Comparison of ENCODE assay signal across 9 mouse cellular contexts in genomic region chr8:119832931-119833330, GRCm38 (mm10). TPM values are rescaled to one million over a fixed set of nuclear protein-coding genes. Genes with fewer than 3 reads are reported as not detected.
DNase-seq lines count a peak whose midpoint lies in the region; ATAC-seq and TF ChIP-seq lines count a peak whose summit lies in the region.
"Had no signal": no experiment of that assay in that cellular context is flagged by ENCODE, and none has a peak within 500 bp of the region (broad histone marks: within the 10 kb centered on the region; RNA-seq: fewer than 3 reads in every experiment).

No protein-coding gene starts in this region.

- TF ChIP-seq CTCF in liver, postnatal 0 days (IDR thresholded peaks at IDR 0.05; ENCODE audit: low read depth) = no peak

- DNase-seq in CD4-positive, CD25-positive, alpha-beta regulatory T cell, adult 2 months (ENCODE audit: low read depth, low spot score) = peak; percentile 49
- no peak for DNase-seq in liver, postnatal 0 days
- DNase-seq in induced T-regulatory cell, adult 2 months (ENCODE audit: low read depth) = peak; percentile 59
- DNase-seq in frontal cortex, postnatal 36 days (ENCODE audit: low spot score in 2 of 2) = no peak

- H3K9me3 ChIP-seq in liver, embryonic 12.5 days (replicated peaks) = no peaks in the 10 kb centered on the region
- no peaks in the 10 kb centered on the region for H3K9me3 ChIP-seq in liver, postnatal 0 days (ENCODE audit: low read length)
- no peaks in the 10 kb centered on the region for H3K9me3 ChIP-seq in stomach, embryonic 15.5 days
- H3K9me3 ChIP-seq: embryonic facial prominence, embryonic 13.5 days had no signal

- H3K4me1 ChIP-seq in liver, embryonic 12.5 days = peaks cover 88% of the 10 kb centered on the region
- peaks cover 52% of the 10 kb centered on the region for H3K4me1 ChIP-seq in liver, postnatal 0 days (ENCODE audit: insufficient read depth)
- H3K4me1 ChIP-seq in stomach, embryonic 15.5 days = peaks cover 76% of the 10 kb centered on the region

- peaks cover 10% of the 10 kb centered on the region for H3K36me3 ChIP-seq in liver, embryonic 12.5 days
- no peaks in the 10 kb centered on the region for H3K36me3 ChIP-seq in liver, postnatal 0 days (replicated peaks; ENCODE audit: insufficient read depth, low read length)
- no peaks in the 10 kb centered on the region for H3K36me3 ChIP-seq in stomach, embryonic 15.5 days
- H3K36me3 ChIP-seq: embryonic facial prominence, embryonic 13.5 days had no signal

- H3K4me2 ChIP-seq in liver, embryonic 12.5 days = peak overlapping the region; percentile 23
- no peak overlapping the region for H3K4me2 ChIP-seq in liver, postnatal 0 days (ENCODE audit: low read depth, low read length)
- peak overlapping the region; percentile 26; the same call in 1 of the 2 replicates for H3K4me2 ChIP-seq in stomach, embryonic 15.5 days
- H3K4me2 ChIP-seq: embryonic facial prominence, embryonic 13.5 days had no signal

- H3K4me3 ChIP-seq in liver, embryonic 12.5 days = no peak overlapping the region
- no peak overlapping the region for H3K4me3 ChIP-seq in liver, postnatal 0 days (ENCODE audit: low read depth, low read length)
- H3K4me3 ChIP-seq in stomach, embryonic 15.5 days (replicated peaks) = no peak overlapping the region
- H3K4me3 ChIP-seq: embryonic facial prominence, embryonic 13.5 days had no signal

- peak overlapping the region; percentile 6; the same call in 1 of the 2 replicates for H3K9ac ChIP-seq in liver, embryonic 12.5 days
- no peak overlapping the region for H3K9ac ChIP-seq in liver, postnatal 0 days (replicated peaks)
- H3K9ac ChIP-seq in stomach, embryonic 15.5 days = no peak overlapping the region

- H3K27me3 ChIP-seq in liver, embryonic 12.5 days (replicated peaks) = peaks cover 4% of the 10 kb centered on the region; the same call in 1 of the 2 replicates
- H3K27me3 ChIP-seq in liver, postnatal 0 days (ENCODE audit: insufficient read depth, low read length) = no peaks in the 10 kb centered on the region
- H3K27me3 ChIP-seq in stomach, embryonic 15.5 days (replicated peaks) = no peaks in the 10 kb centered on the region
- H3K27me3 ChIP-seq: embryonic facial prominence, embryonic 13.5 days had no signal

- H3K27ac ChIP-seq in liver, embryonic 12.5 days = peak overlapping the region; percentile 46
- H3K27ac ChIP-seq in liver, postnatal 0 days (ENCODE audit: low read depth) = no peak overlapping the region
- peak overlapping the region; percentile 87 for H3K27ac ChIP-seq in stomach, embryonic 15.5 days

- no peak for ATAC-seq in CD4-positive, CD25-positive, alpha-beta regulatory T cell, adult 4 months
- no peak for ATAC-seq in liver, embryonic 12.5 days
- ATAC-seq in liver, postnatal 0 days = no peak
- no peak for ATAC-seq in stomach, embryonic 15.5 days (ENCODE audit: insufficient read depth, low FRiP score, low read depth)
- ATAC-seq in inflammation-experienced regulatory T-cells, adult 6 months = no peak

- WGBS in liver, embryonic 12.5 days (ENCODE audit: insufficient replicate concordance) = 24% methylated on average over 5 of the region's 5 CpGs
- WGBS in liver, postnatal 0 days (ENCODE audit: insufficient replicate concordance) = 41% methylated on average over 5 of the region's 5 CpGs
- WGBS in stomach, embryonic 15.5 days = 39% methylated on average over 5 of the region's 5 CpGs

- TF ChIP-seq EP300 in liver, postnatal 0 days (IDR thresholded peaks at IDR 0.05; ENCODE audit: low read depth) = no peak

RNA-seq across cellular contexts. Expression of gene Cotl1, which starts 7.4 kb away (rescaled TPM):
- 100 to 1,000 TPM; 131 to 191 TPM for polyA plus RNA-seq in CD4-positive, CD25-positive, alpha-beta regulatory T cell, adult 4 months (2017; shearing (Covaris generic))
- polyA plus RNA-seq in liver, embryonic 12.5 days (2016; fragmentation: Nextera tagmentation; extraction: Ambion mirVana) = 46.5 and 49.5 TPM in 2 replicates
- polyA plus RNA-seq in liver, postnatal 0 days (2015; fragmentation: Nextera tagmentation; extraction: Ambion mirVana) = 28.5 and 28.8 TPM in 2 replicates
- polyA plus RNA-seq in stomach, embryonic 15.5 days (2015; fragmentation: Nextera tagmentation; extraction: Ambion mirVana) = 119 and 135 TPM in 2 replicates
- polyA plus RNA-seq in inflammation-experienced regulatory T-cells, adult 6 months (2017; shearing (Covaris generic)) = 100 to 1,000 TPM; 181 to 242 (median 218) TPM

RNA-seq across cellular contexts. Expression of gene Klhl36, which starts 29.1 kb away (rescaled TPM):
- 10 to 100 TPM in 1 of 2 experiments, 1 to 10 TPM in 1; 6.2 to 11.6 TPM for polyA plus RNA-seq in CD4-positive, CD25-positive, alpha-beta regulatory T cell, adult 4 months (2017; shearing (Covaris generic))
- polyA plus RNA-seq in liver, embryonic 12.5 days (2016; fragmentation: Nextera tagmentation; extraction: Ambion mirVana) = 7.0 and 7.7 TPM in 2 replicates
- 4.3 and 4.9 TPM in 2 replicates for polyA plus RNA-seq in liver, postnatal 0 days (2015; fragmentation: Nextera tagmentation; extraction: Ambion mirVana)
- 12.3 and 12.8 TPM in 2 replicates for polyA plus RNA-seq in stomach, embryonic 15.5 days (2015; fragmentation: Nextera tagmentation; extraction: Ambion mirVana)
- polyA plus RNA-seq in inflammation-experienced regulatory T-cells, adult 6 months (2017; shearing (Covaris generic)) = 1 to 10 TPM; 6.8 to 8.0 (median 7.1) TPM

RNA-seq across cellular contexts. Expression of gene Tldc1, which starts 54.7 kb away (rescaled TPM):
- polyA plus RNA-seq in CD4-positive, CD25-positive, alpha-beta regulatory T cell, adult 4 months (2017; shearing (Covaris generic)) = 10 to 100 TPM in 1 of 2 experiments, 1 to 10 TPM in 1; 6.5 to 14.3 TPM
- 6.1 and 6.7 TPM in 2 replicates for polyA plus RNA-seq in liver, embryonic 12.5 days (2016; fragmentation: Nextera tagmentation; extraction: Ambion mirVana)
- polyA plus RNA-seq in liver, postnatal 0 days (2015; fragmentation: Nextera tagmentation; extraction: Ambion mirVana) = 4.3 and 4.6 TPM in 2 replicates
- polyA plus RNA-seq in stomach, embryonic 15.5 days (2015; fragmentation: Nextera tagmentation; extraction: Ambion mirVana) = 12.9 and 13.8 TPM in 2 replicates
- 1 to 10 TPM; 6.1 to 7.4 (median 7.0) TPM for polyA plus RNA-seq in inflammation-experienced regulatory T-cells, adult 6 months (2017; shearing (Covaris generic))

Comparison
In these comparisons a context has a peak if more than half of its experiments do, and no peak if none do; other contexts are left out.
1. DNase-seq: peak in CD4-positive, CD25-positive, alpha-beta regulatory T cell, adult 2 months (single experiment) and induced T-regulatory cell, adult 2 months (single experiment); none in liver, postnatal 0 days (single experiment) and frontal cortex, postnatal 36 days (0 of 2).